Mouse (Mus musculus) spleen, adult 2 months (tissue): ENCODE measurements around the gene Gm20458.

Experiments used
- CTCF ChIP-seq: fragments of 200-500 bp; IDR thresholded peaks from 2 replicates; pipeline ENCODE4 v1.5.1; 2011; ENCODE audit warnings: mild to moderate bottlenecking, inconsistent platforms; ENCODE audit not compliant: insufficient read depth, insufficient read length, insufficient replicate concordance; ENCODE audit errors: extremely low read depth
- POLR2A ChIP-seq: fragments of 200-500 bp; IDR thresholded peaks from 2 replicates; pipeline ENCODE4 v1.6.1; 2011; ENCODE audit warnings: low read depth, low read length, inconsistent platforms

- TF ChIP-seq CTCF (no peak), POLR2A (no peak)
These were observed 16.1 kb upstream of the Gm20458 start for GRCm38 (mm10) chr2:164444701-164445100.
